Mouse (Mus musculus) heart, adult 2 months (tissue): ENCODE results near the gene Gm8369.

Experiments used
- CTCF ChIP-seq: fragments of 200-600 bp; IDR thresholded peaks from 2 replicates; pipeline ENCODE4 v1.8.1; 2022; ENCODE audit warnings: antibody characterized with exemption, mild to moderate bottlenecking, moderate library complexity
- POLR2A ChIP-seq: fragments of 200-500 bp; IDR thresholded peaks from 2 replicates; pipeline ENCODE4 v1.6.1; 2011; ENCODE audit warnings: mild to moderate bottlenecking, low read depth, low read length, control low read depth; ENCODE audit not compliant: insufficient read depth

- TF ChIP-seq CTCF: no peak
- no peak for TF ChIP-seq POLR2A
These were observed 15.6 kb downstream of the Gm8369 start for GRCm38 (mm10) chr19:11501326-11501725.
